In genomic region chr5:73004046-73004445, GRCm38 (mm10) we compare ENCODE assay signal across 50 mouse cellular contexts. TPM values are rescaled to one million over a fixed set of nuclear protein-coding genes. Genes with fewer than 3 reads are reported as not detected.
"Had no signal": no experiment of that assay in that cellular context is flagged by ENCODE, and none has a peak within 500 bp of the region (broad histone marks: within the 10 kb centered on the region; RNA-seq: fewer than 3 reads in every experiment).

No protein-coding gene starts in this region.

- H3K36me3 ChIP-seq: heart, embryonic 12.5 days; heart, embryonic 13.5 days; heart, embryonic 15.5 days; hindbrain, embryonic 10.5 days; hindbrain, embryonic 12.5 days; hindbrain, embryonic 13.5 days; hindbrain, embryonic 15.5 days; intestine, embryonic 15.5 days; kidney, embryonic 15.5 days had no signal

- H3K9ac ChIP-seq: heart, embryonic 12.5 days; heart, embryonic 13.5 days; heart, embryonic 15.5 days; hindbrain, embryonic 12.5 days; hindbrain, embryonic 13.5 days; hindbrain, embryonic 14.5 days; hindbrain, embryonic 15.5 days; intestine, embryonic 15.5 days; kidney, embryonic 15.5 days had no signal

- ATAC-seq: hindbrain, embryonic 16.5 days; hindbrain, postnatal 0 days; inflammation-experienced regulatory T-cells, adult 6 months; intestine, embryonic 15.5 days; intestine, embryonic 16.5 days; intestine, postnatal 0 days had no signal

- H3K4me3 ChIP-seq: heart, embryonic 12.5 days; heart, embryonic 13.5 days; heart, embryonic 15.5 days; hindbrain, embryonic 10.5 days; hindbrain, embryonic 12.5 days; hindbrain, embryonic 13.5 days; hindbrain, embryonic 15.5 days; intestine, embryonic 15.5 days; kidney, embryonic 15.5 days; layer of hippocampus, adult 2 months; left cerebral cortex, adult 2 months had no signal

- H3K4me2 ChIP-seq: heart, embryonic 11.5 days; heart, embryonic 12.5 days; heart, embryonic 13.5 days; heart, embryonic 15.5 days; hindbrain, embryonic 12.5 days; hindbrain, embryonic 13.5 days; hindbrain, embryonic 14.5 days; hindbrain, embryonic 15.5 days; intestine, embryonic 15.5 days; kidney, embryonic 15.5 days had no signal

- DNase-seq: heart, postnatal 10 days; heart, postnatal 36 days; heart, postnatal 4 days; kidney, adult 11 months; kidney, adult 18-20 months; kidney, adult 2 months; kidney, adult 8-10 months; kidney, adult 9 months; kidney, postnatal 10 days; kidney, postnatal 14 days; kidney, postnatal 25 days; kidney, postnatal 36 days; kidney, postnatal 4 days; layer of hippocampus, adult 9-11 months; layer of hippocampus, postnatal 36 days had no signal

- H3K9me3 ChIP-seq: heart, embryonic 12.5 days; heart, embryonic 13.5 days; heart, embryonic 15.5 days; hindbrain, embryonic 10.5 days; hindbrain, embryonic 12.5 days; hindbrain, embryonic 13.5 days; hindbrain, embryonic 15.5 days; intestine, embryonic 15.5 days; kidney, embryonic 15.5 days had no signal

- H3K27ac ChIP-seq: heart, embryonic 13.5 days; heart, embryonic 15.5 days; hindbrain, embryonic 10.5 days; hindbrain, embryonic 12.5 days; hindbrain, embryonic 13.5 days; hindbrain, embryonic 14.5 days; hindbrain, embryonic 15.5 days; hindbrain, postnatal 0 days; intestine, embryonic 15.5 days; kidney, embryonic 15.5 days; kidney, postnatal 0 days; layer of hippocampus, adult 2 months; left cerebral cortex, adult 2 months had no signal

RNA-seq across cellular contexts. Expression of gene Slc10a4, which starts 2.6 kb away (rescaled TPM):
- total RNA-seq: heart, postnatal 10 days; heart, postnatal 25 days; hematopoietic stem cell, adult 5-6 weeks had no signal
- polyA plus RNA-seq: inflammation-experienced regulatory T-cells, adult 6 months had no signal

RNA-seq across cellular contexts. Expression of gene Gm10135, which starts 29.5 kb away (rescaled TPM):
- total RNA-seq: heart, postnatal 10 days; heart, postnatal 25 days; heart, postnatal 36 days; heart, postnatal 4 days; hematopoietic stem cell, adult 5-6 weeks; hindbrain, postnatal 0 days; layer of hippocampus, adult 18-20 months; layer of hippocampus, adult 2 months; layer of hippocampus, adult 8-10 months; layer of hippocampus, postnatal 10 days; layer of hippocampus, postnatal 14 days; layer of hippocampus, postnatal 25 days; layer of hippocampus, postnatal 36 days; left cerebral cortex, adult 18-20 months; left cerebral cortex, adult 2 months had no signal
- polyA plus RNA-seq: heart, embryonic 11.5 days; heart, embryonic 12.5 days; heart, embryonic 13.5 days; heart, embryonic 14.5 days; heart, embryonic 15.5 days; heart, embryonic 16.5 days; heart, postnatal 0 days; hindbrain, embryonic 10.5 days; hindbrain, embryonic 11.5 days; hindbrain, embryonic 12.5 days; hindbrain, embryonic 13.5 days; hindbrain, embryonic 14.5 days; hindbrain, embryonic 15.5 days; hindbrain, embryonic 16.5 days; hindbrain, postnatal 0 days; inflammation-experienced regulatory T-cells, adult 6 months; intestine, embryonic 14.5 days; intestine, embryonic 15.5 days; intestine, embryonic 16.5 days; intestine, postnatal 0 days; kidney, adult 2 months; kidney, embryonic 14.5 days; kidney, embryonic 15.5 days; kidney, embryonic 16.5 days; kidney, postnatal 0 days; large intestine, adult 2 months had no signal
